Mouse (Mus musculus) embryonic fibroblast, embryonic 13.5 days (primary cell): ENCODE results near the gene Cd244a.

Experiments
- CTCF ChIP-seq: IDR thresholded peaks from 2 replicates; pipeline ENCODE4 v1.5.1; 2011; ENCODE audit warnings: mild to moderate bottlenecking, control low read depth, low read length, moderate library complexity, borderline replicate concordance; ENCODE audit not compliant: insufficient read depth
- POLR2A ChIP-seq: IDR thresholded peaks from 2 replicates; pipeline ENCODE4 v1.6.1; 2011; ENCODE audit warnings: low read depth, mild to moderate bottlenecking, control low read depth, low read length, moderate library complexity

GRCm38 (mm10) chr1:171647716-171648115 is 88.7 kb downstream of the Cd244a start:
- TF ChIP-seq CTCF (no peak), POLR2A (no peak)
